In the genomic region with DNA sequence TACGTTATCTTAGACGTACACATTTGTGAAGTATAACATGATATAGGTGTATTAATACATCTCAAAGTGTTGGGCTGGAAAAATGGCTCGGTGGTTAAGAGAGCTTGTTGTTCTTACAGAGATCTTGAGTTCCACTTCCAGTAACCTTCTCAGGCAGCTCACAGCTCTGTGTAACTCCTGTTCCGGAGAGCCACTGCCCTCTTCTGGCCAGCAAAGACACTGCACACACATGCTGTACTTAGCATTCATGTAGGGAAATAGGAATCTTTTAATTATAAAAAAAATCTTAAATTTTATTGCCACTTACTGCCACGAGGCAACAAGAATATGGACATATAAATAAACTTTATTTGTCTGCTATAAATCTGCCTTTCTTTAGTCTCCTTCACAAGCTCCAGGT, we compare ENCODE assay signal across 10 mouse cellular contexts. TPM values are rescaled to one million over a fixed set of nuclear protein-coding genes. Genes with fewer than 3 reads are reported as not detected.
DNase-seq lines count a peak whose midpoint lies in the region; ATAC-seq and TF ChIP-seq lines count a peak whose summit lies in the region.
"Had no signal": no experiment of that assay in that cellular context is flagged by ENCODE, and none has a peak within 500 bp of the region (broad histone marks: within the 10 kb centered on the region; RNA-seq: fewer than 3 reads in every experiment).

No protein-coding gene starts in this region.

- no peak overlapping the region for H3K4me3 ChIP-seq in kidney, postnatal 0 days (replicated peaks; ENCODE audit: low read depth, low read length)
- no peak overlapping the region for H3K4me3 ChIP-seq in kidney, embryonic 16.5 days (ENCODE audit: low read length)
- H3K4me3 ChIP-seq in heart, embryonic 11.5 days (ENCODE audit: low read depth, low read length), result no peak overlapping the region

- peak; percentile 5 for DNase-seq in kidney, postnatal 0 days (ENCODE audit: low spot score)
- DNase-seq in right cerebral cortex, postnatal 4 days, result peak; percentile 27
- DNase-seq in right cerebral cortex, adult 2 months (ENCODE audit: low spot score in 2 of 2), result no peak
- DNase-seq in embryo, embryonic 9.5 days (ENCODE audit: extremely low spot score), result peak; percentile 12
- no peak for DNase-seq in thymus, postnatal 14 days
- DNase-seq: cerebellum, adult 2 months; heart, postnatal 36 days had no signal

- 63% methylated on average over 5 of the region's 5 CpGs for WGBS in kidney, postnatal 0 days
- 68% methylated on average over 5 of the region's 5 CpGs for WGBS in kidney, embryonic 16.5 days
- WGBS in heart, embryonic 11.5 days (ENCODE audit: insufficient replicate concordance), result 63% methylated on average over 5 of the region's 5 CpGs

- ATAC-seq in kidney, postnatal 0 days (replicated peaks; ENCODE audit: low FRiP score, low read depth), result no peak
- ATAC-seq in kidney, embryonic 16.5 days (ENCODE audit: low FRiP score, low TSS enrichment), result no peak
- ATAC-seq in activated CD4-positive, CD25-positive, alpha-beta regulatory T cell, adult 4 months, result no peak
- no peak for ATAC-seq in heart, embryonic 11.5 days (replicated peaks; ENCODE audit: insufficient number of reproducible peaks, low FRiP score, low TSS enrichment)

- no peaks in the 10 kb centered on the region for H3K27me3 ChIP-seq in kidney, postnatal 0 days (ENCODE audit: insufficient read depth, low read length)
- H3K27me3 ChIP-seq in kidney, embryonic 16.5 days (ENCODE audit: insufficient read depth, low read length), result no peaks in the 10 kb centered on the region
- no peaks in the 10 kb centered on the region for H3K27me3 ChIP-seq in heart, embryonic 11.5 days (ENCODE audit: control insufficient read depth, insufficient read depth, low read length)

- no peaks in the 10 kb centered on the region for H3K4me1 ChIP-seq in kidney, postnatal 0 days (replicated peaks; ENCODE audit: insufficient read depth, low read length)
- H3K4me1 ChIP-seq in kidney, embryonic 16.5 days (ENCODE audit: insufficient read depth, low read length), result no peaks in the 10 kb centered on the region
- no peaks in the 10 kb centered on the region for H3K4me1 ChIP-seq in heart, embryonic 11.5 days (ENCODE audit: control insufficient read depth, insufficient read depth, low read length)

- no peak overlapping the region for H3K9ac ChIP-seq in kidney, postnatal 0 days (ENCODE audit: low read depth, low read length)
- H3K9ac ChIP-seq in kidney, embryonic 16.5 days (replicated peaks; ENCODE audit: low read length), result no peak overlapping the region
- H3K9ac ChIP-seq in heart, embryonic 11.5 days (ENCODE audit: low read depth, low read length), result no peak overlapping the region

- no peak overlapping the region for H3K4me2 ChIP-seq in kidney, postnatal 0 days (ENCODE audit: low read length)
- H3K4me2 ChIP-seq in kidney, embryonic 16.5 days (replicated peaks; ENCODE audit: low read depth, low read length), result no peak overlapping the region
- no peak overlapping the region for H3K4me2 ChIP-seq in heart, embryonic 11.5 days

- no peak overlapping the region for H3K27ac ChIP-seq in kidney, postnatal 0 days
- no peak overlapping the region for H3K27ac ChIP-seq in kidney, embryonic 16.5 days (ENCODE audit: low read length)
- no peak overlapping the region for H3K27ac ChIP-seq in heart, embryonic 11.5 days (ENCODE audit: low read depth, low read length)

- H3K9me3 ChIP-seq in kidney, postnatal 0 days (replicated peaks; ENCODE audit: low read length), result no peaks in the 10 kb centered on the region
- H3K9me3 ChIP-seq in kidney, embryonic 16.5 days (ENCODE audit: low read length), result no peaks in the 10 kb centered on the region
- H3K9me3 ChIP-seq in heart, embryonic 11.5 days (replicated peaks; ENCODE audit: control insufficient read depth, low read length), result no peaks in the 10 kb centered on the region

- no peaks in the 10 kb centered on the region for H3K36me3 ChIP-seq in kidney, postnatal 0 days (ENCODE audit: insufficient read depth, low read length)
- H3K36me3 ChIP-seq in kidney, embryonic 16.5 days (ENCODE audit: insufficient read depth, low read length), result no peaks in the 10 kb centered on the region
- H3K36me3 ChIP-seq in heart, embryonic 11.5 days (ENCODE audit: control insufficient read depth, insufficient read depth, low read length), result no peaks in the 10 kb centered on the region

- peak; percentile 55 for TF ChIP-seq CTCF in kidney, postnatal 0 days (IDR thresholded peaks at IDR 0.05; ENCODE audit: low read depth)

RNA-seq across cellular contexts. Expression of gene Ankef1, which starts 56.3 kb away (rescaled TPM):
- polyA plus RNA-seq in kidney, postnatal 0 days (2015; fragmentation: Nextera tagmentation; extraction: Ambion mirVana), result 0.06 and 0.24 TPM in 2 replicates
- polyA plus RNA-seq in kidney, embryonic 16.5 days (2015; fragmentation: Nextera tagmentation; extraction: Ambion mirVana), result 0.19 and 0.24 TPM in 2 replicates
- not detected for polyA plus RNA-seq in activated CD4-positive, CD25-positive, alpha-beta regulatory T cell, adult 4 months (2017; shearing (Covaris generic))
- 0.10 and 0.20 TPM in 2 replicates for polyA plus RNA-seq in heart, embryonic 11.5 days (2014; fragmentation: Nextera tagmentation; extraction: Ambion mirVana)

Comparison
In these comparisons a context has a peak if more than half of its experiments do, and no peak if none do; other contexts are left out.
1. DNase-seq: peak in kidney, postnatal 0 days (single experiment), right cerebral cortex, postnatal 4 days (single experiment) and embryo, embryonic 9.5 days (single experiment); none in right cerebral cortex, adult 2 months (0 of 2) and thymus, postnatal 14 days (single experiment).